Comparison of ENCODE assay signal across 31 mouse cellular contexts in the genomic region with DNA sequence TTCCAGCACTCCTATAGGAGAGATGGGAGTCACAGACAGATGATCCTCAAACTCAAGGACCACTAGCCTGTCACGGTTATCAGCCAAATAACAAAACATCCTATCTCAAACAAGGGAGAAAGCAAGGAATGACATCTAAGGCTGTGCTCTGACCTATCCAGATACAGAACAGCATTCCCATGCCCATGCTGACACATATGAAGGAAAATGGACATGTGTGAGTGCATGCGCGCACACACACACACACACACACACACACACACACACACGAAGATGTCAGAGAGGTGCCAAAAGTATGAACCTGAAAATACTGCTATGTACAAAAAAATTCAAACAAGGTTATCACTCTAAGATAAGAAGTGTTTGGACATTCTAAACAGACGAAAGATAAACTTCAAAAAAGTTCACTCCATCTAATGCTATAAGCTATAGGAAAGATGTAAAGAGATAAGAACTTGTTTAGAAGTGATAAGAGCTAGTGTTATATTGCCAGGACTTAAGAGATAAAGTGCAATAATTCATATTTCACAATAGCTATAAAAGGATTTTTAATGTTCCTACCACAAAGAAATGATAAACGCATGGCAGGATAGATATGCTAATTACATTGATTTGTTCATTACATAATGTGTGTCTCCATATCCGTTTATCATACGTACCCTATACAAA.
"Had no signal": no experiment of that assay in that cellular context is flagged by ENCODE, and none has a peak within 500 bp of the region (broad histone marks: within the 10 kb centered on the region; RNA-seq: fewer than 3 reads in every experiment).

No protein-coding gene starts in this region.

- H3K9me3 ChIP-seq: limb, embryonic 10.5 days; limb, embryonic 12.5 days; limb, embryonic 13.5 days; limb, embryonic 15.5 days; liver, embryonic 12.5 days; liver, embryonic 13.5 days; liver, embryonic 15.5 days; lung, embryonic 15.5 days; midbrain, embryonic 10.5 days; midbrain, embryonic 13.5 days; midbrain, embryonic 15.5 days; neural tube, embryonic 12.5 days had no signal

- H3K4me3 ChIP-seq: limb, embryonic 10.5 days; limb, embryonic 12.5 days; limb, embryonic 13.5 days; limb, embryonic 15.5 days; liver, embryonic 12.5 days; liver, embryonic 13.5 days; liver, embryonic 15.5 days; lung, embryonic 15.5 days; megakaryocyte, embryonic 14.5 days; midbrain, embryonic 10.5 days; midbrain, embryonic 13.5 days; midbrain, embryonic 15.5 days; myocyte; neural tube, embryonic 12.5 days had no signal

- H3K27ac ChIP-seq: limb, embryonic 10.5 days; limb, embryonic 12.5 days; limb, embryonic 13.5 days; limb, embryonic 15.5 days; liver, embryonic 12.5 days; liver, embryonic 13.5 days; liver, embryonic 14.5 days; liver, embryonic 15.5 days; lung, embryonic 15.5 days; macrophage; midbrain, embryonic 10.5 days; midbrain, embryonic 13.5 days; midbrain, embryonic 15.5 days; neural tube, embryonic 12.5 days had no signal

- H3K36me3 ChIP-seq: limb, embryonic 10.5 days; limb, embryonic 12.5 days; limb, embryonic 13.5 days; limb, embryonic 15.5 days; liver, embryonic 12.5 days; liver, embryonic 13.5 days; liver, embryonic 15.5 days; lung, embryonic 15.5 days; midbrain, embryonic 10.5 days; midbrain, embryonic 13.5 days; midbrain, embryonic 15.5 days; neural tube, embryonic 12.5 days had no signal

- H3K4me2 ChIP-seq: limb, embryonic 12.5 days; limb, embryonic 13.5 days; limb, embryonic 15.5 days; liver, embryonic 11.5 days; liver, embryonic 12.5 days; liver, embryonic 13.5 days; liver, embryonic 15.5 days; lung, embryonic 14.5 days; lung, embryonic 15.5 days; midbrain, embryonic 11.5 days; midbrain, embryonic 13.5 days; midbrain, embryonic 15.5 days; neural tube, embryonic 12.5 days had no signal

- H3K4me1 ChIP-seq: limb, embryonic 10.5 days; limb, embryonic 12.5 days; limb, embryonic 13.5 days; limb, embryonic 15.5 days; liver, embryonic 12.5 days; liver, embryonic 13.5 days; liver, embryonic 15.5 days; lung, embryonic 15.5 days; megakaryocyte, embryonic 14.5 days; midbrain, embryonic 10.5 days; midbrain, embryonic 13.5 days; midbrain, embryonic 15.5 days; neural tube, embryonic 12.5 days had no signal

- DNase-seq: left cerebral cortex, postnatal 4 days; liver; liver, embryonic 13.5 days; liver, postnatal 0 days; lung, adult 18-20 months; lung, adult 2 months; lung, embryonic 14.5 days; lung, postnatal 10 days; lung, postnatal 14 days; lung, postnatal 36 days; lung, postnatal 4 days; midbrain, embryonic 14.5 days had no signal

- H3K27me3 ChIP-seq: limb, embryonic 12.5 days; limb, embryonic 13.5 days; limb, embryonic 15.5 days; liver, embryonic 12.5 days; liver, embryonic 13.5 days; liver, embryonic 15.5 days; lung, embryonic 15.5 days; megakaryocyte, embryonic 14.5 days; midbrain, embryonic 13.5 days; midbrain, embryonic 15.5 days; neural tube, embryonic 12.5 days had no signal

- H3K9ac ChIP-seq: limb, embryonic 12.5 days; limb, embryonic 13.5 days; limb, embryonic 15.5 days; liver, embryonic 12.5 days; liver, embryonic 13.5 days; liver, embryonic 14.5 days; liver, embryonic 15.5 days; liver, postnatal 0 days; lung, embryonic 14.5 days; lung, embryonic 15.5 days; midbrain, embryonic 13.5 days; midbrain, embryonic 15.5 days; neural tube, embryonic 12.5 days had no signal

- ATAC-seq: liver, embryonic 12.5 days; liver, postnatal 0 days; lung, postnatal 0 days; midbrain, embryonic 13.5 days; midbrain, embryonic 15.5 days; midbrain, embryonic 16.5 days had no signal
